Mouse (Mus musculus): ENCODE results near the gene Tmem117. TPM values are rescaled to one million over a fixed set of nuclear protein-coding genes. Genes with fewer than 3 reads are reported as not detected.

Gene Tmem117
- polyA plus RNA-seq, 1 experiment from 2014 or later: 4.5 TPM

DNA sequence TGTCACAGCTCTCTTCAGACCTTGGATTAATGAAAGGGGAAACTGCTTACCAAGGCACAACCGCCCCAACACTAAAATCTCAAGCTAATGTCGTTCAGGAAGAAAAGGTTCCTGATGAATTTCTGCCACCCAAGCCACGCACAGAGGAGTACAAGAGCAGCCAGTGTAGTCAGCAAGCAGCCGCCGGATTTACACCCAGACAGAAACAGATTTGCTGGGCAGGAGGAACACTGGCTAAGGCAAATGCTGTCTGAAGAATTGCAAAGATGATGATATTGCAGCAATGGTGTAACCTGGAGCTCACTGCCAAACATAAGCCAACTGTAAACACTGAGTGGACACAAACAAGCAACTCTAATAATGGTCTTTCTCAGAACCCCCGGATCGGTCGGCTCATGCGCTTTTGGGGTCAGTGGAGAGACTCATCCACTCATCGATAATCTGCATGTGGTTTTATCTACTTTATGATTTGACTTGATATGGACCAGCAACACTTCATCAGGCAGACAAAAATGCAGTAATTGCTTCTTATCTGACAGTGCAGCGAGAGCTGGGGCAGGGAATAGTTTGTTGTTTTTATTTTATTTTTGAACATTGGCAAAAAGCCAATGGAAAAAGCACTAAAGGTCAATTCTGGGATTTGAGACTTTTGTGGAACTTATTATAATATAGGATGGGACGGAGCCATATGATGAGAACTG is 509.8 kb downstream of the Tmem117 start:
- no peak overlapping the region for H3K9ac ChIP-seq (replicated peaks)
- ATAC-seq (replicated peaks): no peak
- no peaks in the 10 kb centered on the region for H3K27me3 ChIP-seq
- H3K27ac ChIP-seq (replicated peaks): no peak overlapping the region
- H3K4me1 ChIP-seq: peaks cover 15% of the 10 kb centered on the region
- no peaks in the 10 kb centered on the region for H3K36me3 ChIP-seq
- H3K9me3 ChIP-seq: no peaks in the 10 kb centered on the region
- H3K4me2 ChIP-seq (replicated peaks): no peak overlapping the region
- WGBS: 80% methylated on average over 12 of the region's 12 CpGs
- no peak overlapping the region for H3K4me3 ChIP-seq

DNA sequence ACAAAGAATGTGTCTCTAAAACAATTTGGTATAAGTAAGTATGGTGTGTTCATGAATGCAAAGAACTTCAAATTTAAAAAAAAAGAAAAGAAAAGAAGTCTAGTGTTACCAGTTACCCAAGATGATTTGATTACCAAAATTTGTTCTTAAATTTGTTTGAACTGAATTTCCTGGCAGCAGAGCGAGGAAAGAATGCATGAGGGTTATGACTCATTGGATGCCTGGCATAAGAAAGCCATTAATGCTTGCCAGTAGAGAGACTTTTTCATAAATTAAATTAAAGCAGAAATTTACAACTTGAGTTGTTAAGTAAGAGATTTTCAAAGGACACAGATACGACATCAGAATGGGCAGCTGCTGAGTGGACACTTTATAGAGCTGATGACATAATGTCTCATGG is 515.1 kb downstream of the Tmem117 start:
- Histone ChIP-seq H3K4me3 (no peak overlapping the region), H3K9ac (replicated peaks) (no peak overlapping the region), H3K4me1 (no peaks in the 10 kb centered on the region), H3K36me3 (no peaks in the 10 kb centered on the region), H3K27me3 (no peaks in the 10 kb centered on the region), H3K9me3 (no peaks in the 10 kb centered on the region), H3K4me2 (replicated peaks) (no peak overlapping the region), H3K27ac (replicated peaks) (no peak overlapping the region)
- 81% methylated on average over 2 of the region's 2 CpGs for whole genome bisulfite sequencing
- no peak for ATAC-seq (replicated peaks)

DNA sequence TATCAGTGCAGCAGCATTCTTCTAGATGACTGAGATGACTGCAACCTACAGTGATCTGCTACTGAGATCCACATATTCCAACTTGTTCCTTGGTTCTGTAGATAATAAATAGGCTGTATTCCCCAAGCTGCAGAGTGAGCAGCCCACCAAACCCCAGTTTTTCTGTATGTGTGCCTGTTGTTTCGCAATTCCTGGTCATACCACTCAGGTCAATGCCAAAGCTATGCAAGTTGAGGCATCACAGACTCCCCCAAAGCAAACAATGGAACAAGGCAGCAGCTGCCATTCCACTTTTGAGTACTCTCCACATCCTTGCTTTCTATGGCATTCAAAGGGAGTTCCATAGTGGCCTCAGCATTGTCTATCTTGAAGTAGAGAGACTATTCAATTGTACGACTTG is 516.1 kb downstream of the Tmem117 start:
- Histone ChIP-seq H3K4me1 (no peaks in the 10 kb centered on the region), H3K4me3 (no peak overlapping the region), H3K27me3 (no peaks in the 10 kb centered on the region), H3K27ac (replicated peaks) (no peak overlapping the region), H3K9ac (replicated peaks) (no peak overlapping the region), H3K4me2 (replicated peaks) (no peak overlapping the region), H3K36me3 (no peaks in the 10 kb centered on the region), H3K9me3 (no peaks in the 10 kb centered on the region)
- whole genome bisulfite sequencing: 85% methylated on average over 2 of the region's 2 CpGs
- no peak for ATAC-seq (replicated peaks)

Other genes with a start within 250 kb of the Tmem117 start
- 2.5 and 3.5 TPM in 2 replicates for gene Adamts20, start 163.8 kb upstream of the Tmem117 start, polyA plus RNA-seq (2015; fragmentation: Nextera tagmentation; extraction: Ambion mirVana)
- gene Pus7l, start 85.7 kb upstream of the Tmem117 start, polyA plus RNA-seq (2015; fragmentation: Nextera tagmentation; extraction: Ambion mirVana): 4.7 and 5.1 TPM in 2 replicates
- gene Irak4, start 85.6 kb upstream of the Tmem117 start, polyA plus RNA-seq (2015; fragmentation: Nextera tagmentation; extraction: Ambion mirVana): 1.5 TPM in 2 replicates
- gene Twf1, start 39.3 kb upstream of the Tmem117 start, polyA plus RNA-seq (2015; fragmentation: Nextera tagmentation; extraction: Ambion mirVana): 94.8 and 98.6 TPM in 2 replicates